Mouse (Mus musculus) stomach, embryonic 14.5 days (tissue): Measurements from ENCODE around the gene Golga3. TPM values are rescaled to one million over a fixed set of nuclear protein-coding genes. Genes with fewer than 3 reads are reported as not detected.

Experiments
- ATAC-seq: fragments of 200-750 bp; cut with Nextera tagmentation; 2 replicates; pipeline ENCODE4 v1.8.0; 2017; ENCODE audit warnings: low read depth, moderate TSS enrichment; ENCODE audit not compliant: insufficient number of reproducible peaks, insufficient read depth, low FRiP score
- H3K27ac ChIP-seq: fragments of 300-500 bp; sonication (generic); 2 replicates; pipeline ENCODE4 v1.5.1; 2014; ENCODE audit warnings: mild to moderate bottlenecking, low read length, moderate library complexity, mixed read lengths
- H3K27me3 ChIP-seq: fragments of 300-500 bp; sonication (generic); 2 replicates; pipeline ENCODE4 v1.6.1; 2014; ENCODE audit warnings: low read length, control low read depth, mixed read lengths; ENCODE audit not compliant: control insufficient read depth, insufficient read depth
- H3K36me3 ChIP-seq: fragments of 300-500 bp; sonication (generic); 2 replicates; pipeline ENCODE4 v1.6.1; 2014; ENCODE audit warnings: mild to moderate bottlenecking, control low read depth, low read length, moderate library complexity, mixed read lengths; ENCODE audit not compliant: control insufficient read depth, insufficient read depth
- H3K4me1 ChIP-seq: fragments of 300-500 bp; sonication (generic); 2 replicates; pipeline ENCODE4 v1.6.1; 2014; ENCODE audit warnings: low read length, control low read depth, mixed read lengths; ENCODE audit not compliant: control insufficient read depth, insufficient read depth
- H3K4me2 ChIP-seq: fragments of 300-500 bp; sonication (generic); replicated peaks from 2 replicates; pipeline ENCODE4 v1.6.1; 2014; ENCODE audit warnings: low read depth, low read length, control low read depth
- H3K4me3 ChIP-seq: fragments of 300-500 bp; sonication (generic); 2 replicates; pipeline ENCODE4 v1.5.1; 2014; ENCODE audit warnings: low read depth, low read length, control low read depth
- H3K9ac ChIP-seq: fragments of 300-500 bp; sonication (generic); replicated peaks from 2 replicates; pipeline ENCODE4 v1.6.1; 2014; ENCODE audit warnings: low read depth, mild to moderate bottlenecking, control low read depth, low read length, moderate library complexity, mixed read lengths
- H3K9me3 ChIP-seq: fragments of 300-500 bp; sonication (generic); 2 replicates; pipeline ENCODE4 v1.6.1; 2016; ENCODE audit warnings: low read depth, low read length, control low read depth; ENCODE audit not compliant: control insufficient read depth
- WGBS: fragments of 180-500 bp; shearing (Covaris S2); extraction: QIAGEN DNeasy Blood & Tissue Kit; methylation state at CpG from one replicate; pipeline ENCODE4 v1.1.7; 2014; 5-methylcytosine and 5-hydroxymethylcytosine counted together
- polyA plus RNA-seq: library from polyadenylated mRNA; unstranded; fragments of >200 nt; fragmentation: Nextera tagmentation; extraction: Ambion mirVana; gene quantifications from 2 replicates; pipeline ENCODE4 v1.2.1, GENCODE M21; 2014

The Golga3 gene
- polyA plus RNA-seq, 1 experiment from 2014 or later: 27.1 TPM

- Histone ChIP-seq H3K9me3 (no peaks in the 10 kb centered on the region), H3K4me3 (no peak overlapping the region), H3K4me2 (no peak overlapping the region), H3K27me3 (no peaks in the 10 kb centered on the region), H3K27ac (no peak overlapping the region), H3K4me1 (no peaks in the 10 kb centered on the region), H3K9ac (no peak overlapping the region), H3K36me3 (peaks cover 52% of the 10 kb centered on the region)
- 83% methylated on average over 6 of the region's 6 CpGs for WGBS
- ATAC-seq: no peak
Measured at GRCm38 (mm10) chr5:110222757-110223156, 46.3 kb downstream of the Golga3 start.

GRCm38 (mm10) chr5:110225056-110225455, 48.6 kb downstream of the Golga3 start:
- peaks cover 35% of the 10 kb centered on the region for H3K36me3 ChIP-seq
- ATAC-seq: no peak
- 0 out of 2 replicates have a peak, but pooled peaks cover under 1% of the 10 kb centered on the region for H3K4me1 ChIP-seq
- WGBS: 88% methylated on average over 3 of the region's 3 CpGs
- H3K9me3 ChIP-seq: no peaks in the 10 kb centered on the region
- no peaks in the 10 kb centered on the region for H3K27me3 ChIP-seq
- no peak overlapping the region for H3K4me3 ChIP-seq
- no peak overlapping the region for H3K4me2 ChIP-seq
- no peak overlapping the region for H3K27ac ChIP-seq
- H3K9ac ChIP-seq: no peak overlapping the region

- Histone ChIP-seq H3K27me3 (no peaks in the 10 kb centered on the region), H3K4me1 (0 out of 2 replicates have a peak, but pooled peaks cover 3% of the 10 kb centered on the region), H3K9me3 (no peaks in the 10 kb centered on the region), H3K4me3 (no peak overlapping the region), H3K4me2 (no peak overlapping the region), H3K36me3 (peaks cover 15% of the 10 kb centered on the region), H3K9ac (no peak overlapping the region), H3K27ac (no peak overlapping the region)
- WGBS: 34% methylated on average over 1 of the region's 1 CpGs
- ATAC-seq: no peak
Measured at GRCm38 (mm10) chr5:110227336-110227883, 50.9 kb downstream of the Golga3 start.

GRCm38 (mm10) chr5:110230401-110230779, 53.9 kb downstream of the Golga3 start:
- Histone ChIP-seq H3K9ac (peak overlapping the region; percentile 94), H3K4me3 (peak overlapping the region; percentile 99), H3K27me3 (no peaks in the 10 kb centered on the region), H3K36me3 (peaks cover 11% of the 10 kb centered on the region), H3K9me3 (no peaks in the 10 kb centered on the region), H3K27ac (peak overlapping the region; percentile 96), H3K4me2 (peak overlapping the region; percentile 78), H3K4me1 (0 out of 2 replicates have a peak, but pooled peaks cover 3% of the 10 kb centered on the region)
- ATAC-seq: no peak
- 9% methylated on average over 8 of the region's 8 CpGs for WGBS

- no peaks in the 10 kb centered on the region for H3K9me3 ChIP-seq
- peak within 1 kb of the TSS; percentile 78 for H3K4me2 ChIP-seq
- no peaks in the 10 kb centered on the region for H3K27me3 ChIP-seq
- WGBS: under 1% methylated on average over 75 of the region's 81 CpGs
- H3K4me3 ChIP-seq: peak within 1 kb of the TSS; percentile 99
- peak within 1 kb of the TSS; percentile 94 for H3K9ac ChIP-seq
- H3K36me3 ChIP-seq: peaks cover 11% of the 10 kb centered on the region
- peak within 1 kb of the TSS; percentile 96 for H3K27ac ChIP-seq
- ATAC-seq: peak; percentile 95
- H3K4me1 ChIP-seq: 0 out of 2 replicates have a peak, but pooled peaks cover 3% of the 10 kb centered on the region
Measured at GRCm38 (mm10) chr5:110230780-110231461, 54.4 kb downstream of the Golga3 start, which contains the start of gene Ankle2. Gene Ankle2, plus strand, starts transcription at chr5:110231004.

GRCm38 (mm10) chr5:110231638-110232037, 55.1 kb downstream of the Golga3 start:
- peaks cover 13% of the 10 kb centered on the region for H3K36me3 ChIP-seq
- 0 out of 2 replicates have a peak, but pooled peaks cover 3% of the 10 kb centered on the region for H3K4me1 ChIP-seq
- 42% methylated on average over 13 of the region's 13 CpGs for WGBS
- H3K9ac ChIP-seq: peak overlapping the region; percentile 94; the same call in 1 of the 2 replicates
- no peak for ATAC-seq
- peak overlapping the region; percentile 58 for H3K4me2 ChIP-seq
- no peak overlapping the region for H3K27ac ChIP-seq
- H3K4me3 ChIP-seq: peak overlapping the region; percentile 99
- no peaks in the 10 kb centered on the region for H3K9me3 ChIP-seq
- H3K27me3 ChIP-seq: no peaks in the 10 kb centered on the region

- 79% methylated on average over 6 of the region's 6 CpGs for WGBS
- no peak overlapping the region for H3K4me3 ChIP-seq
Measured at GRCm38 (mm10) chr5:110232346-110232745, 55.8 kb downstream of the Golga3 start.

GRCm38 (mm10) chr5:110244091-110244490, 67.6 kb downstream of the Golga3 start:
- Histone ChIP-seq H3K36me3 (peaks cover 77% of the 10 kb centered on the region), H3K27me3 (no peaks in the 10 kb centered on the region), H3K4me2 (no peak overlapping the region), H3K9ac (no peak overlapping the region), H3K27ac (no peak overlapping the region), H3K4me1 (no peaks in the 10 kb centered on the region), H3K9me3 (no peaks in the 10 kb centered on the region), H3K4me3 (no peak overlapping the region)
- WGBS: 77% methylated on average over 2 of the region's 2 CpGs
- ATAC-seq: no peak

More at GRCm38 (mm10) chr5:110232346-110232745, 55.8 kb downstream of the Golga3 start:
- no peak overlapping the region for H3K9ac ChIP-seq
- H3K36me3 ChIP-seq: peaks cover 15% of the 10 kb centered on the region
- H3K4me2 ChIP-seq: peak overlapping the region; percentile 58; the same call in 1 of the 2 replicates
- ATAC-seq: no peak
- H3K27ac ChIP-seq: no peak overlapping the region
- H3K27me3 ChIP-seq: no peaks in the 10 kb centered on the region
- H3K4me1 ChIP-seq: 0 out of 2 replicates have a peak, but pooled peaks cover 3% of the 10 kb centered on the region
- H3K9me3 ChIP-seq: no peaks in the 10 kb centered on the region
